ENCODE assay signal across 8 mouse cellular contexts in the genomic region with DNA sequence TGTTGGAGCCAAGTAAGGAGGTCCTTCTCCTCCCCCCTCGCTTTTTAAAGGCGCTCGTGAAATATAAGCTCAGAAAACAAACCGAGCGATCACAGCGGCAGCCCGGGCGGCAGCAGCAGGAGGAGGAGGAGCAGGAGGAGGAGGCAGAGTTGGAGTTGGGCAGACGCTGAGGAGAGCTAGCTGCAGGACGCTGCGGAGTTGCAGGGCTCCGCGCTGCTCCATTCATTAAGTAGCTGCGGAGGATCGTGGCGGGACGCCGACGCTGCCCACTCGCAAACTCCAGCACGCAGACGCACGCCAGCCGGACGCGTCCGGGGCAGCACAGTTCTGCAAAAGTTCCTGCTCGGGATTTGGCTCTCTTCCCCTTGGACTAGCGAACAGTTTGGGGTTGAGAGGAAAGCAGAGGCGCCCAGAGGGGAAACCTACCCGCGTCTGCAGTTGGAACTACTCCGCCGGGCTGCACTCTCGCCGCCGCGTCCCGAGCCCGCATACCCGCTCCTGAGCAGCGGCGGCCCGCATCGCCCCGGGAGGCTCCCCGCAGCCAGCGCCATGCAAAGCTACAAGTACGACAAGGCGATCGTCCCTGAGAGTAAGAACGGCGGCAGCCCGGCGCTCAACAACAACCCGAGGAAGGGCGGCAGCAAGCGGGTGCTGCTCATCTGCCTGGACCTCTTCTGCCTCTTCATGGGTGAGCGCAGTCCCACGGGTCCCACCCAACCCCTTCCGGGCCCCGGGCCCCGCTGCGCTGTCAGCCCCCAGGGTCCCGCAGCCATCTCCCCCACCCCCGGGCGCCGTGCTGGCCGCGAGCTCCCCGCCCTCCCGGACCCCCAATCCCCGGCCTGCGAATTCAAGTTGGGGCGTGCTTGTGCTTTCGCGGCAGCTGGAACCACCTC. TPM values are rescaled to one million over a fixed set of nuclear protein-coding genes. Genes with fewer than 3 reads are reported as not detected.
DNase-seq lines count a peak whose midpoint lies in the region; ATAC-seq and TF ChIP-seq lines count a peak whose summit lies in the region.

A gene (plus strand): TSS at position 72 of the 893 bp plus-strand sequence.

- H3K36me3 ChIP-seq in embryonic facial prominence, embryonic 10.5 days (replicated peaks), result peaks cover 23% of the 10 kb centered on the region
- peaks cover 22% of the 10 kb centered on the region for H3K36me3 ChIP-seq in limb, embryonic 10.5 days
- H3K36me3 ChIP-seq in midbrain, embryonic 11.5 days (ENCODE audit: control insufficient read depth, insufficient read depth, low read length), result peaks cover 5% of the 10 kb centered on the region; the same call in 1 of the 2 replicates
- H3K36me3 ChIP-seq in spleen, adult 2 months (ENCODE audit: control insufficient read depth, insufficient read depth, low read length), result no peaks in the 10 kb centered on the region

- peak within 1 kb of the TSS; percentile 93 for H3K9ac ChIP-seq in midbrain, embryonic 11.5 days (ENCODE audit: low read length)

- peak within 1 kb of the TSS; percentile 97 for H3K27ac ChIP-seq in embryonic facial prominence, embryonic 10.5 days (replicated peaks)
- H3K27ac ChIP-seq in limb, embryonic 10.5 days, result peak within 1 kb of the TSS; percentile 98
- peak within 1 kb of the TSS; percentile 90 for H3K27ac ChIP-seq in midbrain, embryonic 11.5 days (ENCODE audit: low read depth, low read length)
- peak within 1 kb of the TSS; percentile 77 for H3K27ac ChIP-seq in spleen, adult 2 months (ENCODE audit: insufficient read depth, low read length)

- ATAC-seq in granulocyte monocyte progenitor cell, adult 5-6 weeks (replicated peaks; ENCODE audit: poor library complexity, severe bottlenecking), result peak; percentile 46
- ATAC-seq in midbrain, embryonic 11.5 days (ENCODE audit: low FRiP score), result peak; percentile 88

- WGBS in embryonic facial prominence, embryonic 10.5 days, result under 1% methylated on average over 77 of the region's 77 CpGs
- under 1% methylated on average over 77 of the region's 77 CpGs for WGBS in limb, embryonic 10.5 days
- under 1% methylated on average over 77 of the region's 77 CpGs for WGBS in midbrain, embryonic 11.5 days
- 1% methylated on average over 77 of the region's 77 CpGs for WGBS in spleen, adult 2 months

- H3K4me3 ChIP-seq in embryonic facial prominence, embryonic 10.5 days, result peak within 1 kb of the TSS; percentile 95
- H3K4me3 ChIP-seq in limb, embryonic 10.5 days, result peak within 1 kb of the TSS; percentile 99
- peak within 1 kb of the TSS; percentile 94 for H3K4me3 ChIP-seq in midbrain, embryonic 11.5 days (ENCODE audit: low read depth, low read length)
- peak within 1 kb of the TSS; percentile 75 for H3K4me3 ChIP-seq in spleen, adult 2 months (ENCODE audit: extremely low read depth, insufficient read depth, insufficient read length)

- TF ChIP-seq POLR2A in spleen, adult 2 months (IDR thresholded peaks at IDR 0.05; ENCODE audit: low read depth, low read length), result peak; percentile 35; the same call in 1 of the 2 replicates

- H3K4me1 ChIP-seq in embryonic facial prominence, embryonic 10.5 days, result peaks cover 43% of the 10 kb centered on the region
- H3K4me1 ChIP-seq in limb, embryonic 10.5 days, result peaks cover 63% of the 10 kb centered on the region
- H3K4me1 ChIP-seq in midbrain, embryonic 11.5 days (ENCODE audit: control insufficient read depth, insufficient read depth, low read length), result peaks cover 11% of the 10 kb centered on the region
- H3K4me1 ChIP-seq in spleen, adult 2 months (ENCODE audit: control insufficient read depth, insufficient read depth, insufficient read length), result peaks cover 2% of the 10 kb centered on the region; the same call in 1 of the 2 replicates

- H3K27me3 ChIP-seq in embryonic facial prominence, embryonic 10.5 days (replicated peaks; ENCODE audit: low read depth, poor library complexity, severe bottlenecking), result peaks cover 6% of the 10 kb centered on the region; the same call in 1 of the 2 replicates
- H3K27me3 ChIP-seq in limb, embryonic 10.5 days (ENCODE audit: low read depth, poor library complexity, severe bottlenecking), result peaks cover 6% of the 10 kb centered on the region; the same call in 1 of the 2 replicates
- H3K27me3 ChIP-seq in midbrain, embryonic 11.5 days (ENCODE audit: control insufficient read depth, insufficient read depth, low read length), result no peaks in the 10 kb centered on the region
- no peaks in the 10 kb centered on the region for H3K27me3 ChIP-seq in spleen, adult 2 months (ENCODE audit: control insufficient read depth, insufficient read depth, low read length)

- peak within 1 kb of the TSS; percentile 51 for H3K4me2 ChIP-seq in midbrain, embryonic 11.5 days

- TF ChIP-seq CTCF in spleen, adult 2 months (IDR thresholded peaks at IDR 0.05; ENCODE audit: extremely low read depth, insufficient read depth, insufficient read length, insufficient replicate concordance), result no peak

- no peaks in the 10 kb centered on the region for H3K9me3 ChIP-seq in embryonic facial prominence, embryonic 10.5 days
- H3K9me3 ChIP-seq in limb, embryonic 10.5 days (replicated peaks), result no peaks in the 10 kb centered on the region
- H3K9me3 ChIP-seq in midbrain, embryonic 11.5 days (ENCODE audit: control insufficient read depth, low read length), result no peaks in the 10 kb centered on the region

- peak; percentile 89 for DNase-seq in adrenal gland, postnatal 25 days
- DNase-seq in embryonic facial prominence, embryonic 10.5 days (ENCODE audit: low spot score), result peak; percentile 92
- DNase-seq in kidney, adult 11 months, result peak; percentile 91
- DNase-seq in limb, embryonic 10.5 days (ENCODE audit: low spot score), result peak; percentile 88
- DNase-seq in midbrain, embryonic 11.5 days (ENCODE audit: low spot score, missing footprints), result peak; percentile 98
- peak; percentile 14 to 50 for DNase-seq in spleen, adult 2 months (ENCODE audit: low read depth in 1 of 2, low spot score in 2 of 2)
- no peak for DNase-seq in MN1 (ENCODE audit: low spot score)

RNA-seq across cellular contexts. Expression of the gene that starts here (rescaled TPM):
- total RNA-seq in adrenal gland, postnatal 25 days (2021), result 340 and 406 TPM in 2 replicates
- 67.6 and 77.1 TPM in 2 replicates for polyA plus RNA-seq in embryonic facial prominence, embryonic 10.5 days (2016; fragmentation: Nextera tagmentation; extraction: Ambion mirVana)
- total RNA-seq in granulocyte monocyte progenitor cell, adult 5-6 weeks (2014; fragmentation: Nextera tagmentation), result not detected in 2 replicates
- total RNA-seq in granulocyte monocyte progenitor cell, adult 5-6 weeks (2017), result not detected in 2 replicates
- polyA plus RNA-seq in limb, embryonic 10.5 days (2016; fragmentation: Nextera tagmentation; extraction: Ambion mirVana), result 58.9 and 75.2 TPM in 2 replicates
- 46.3 and 47.0 TPM in 2 replicates for polyA plus RNA-seq in midbrain, embryonic 11.5 days (2014; fragmentation: Nextera tagmentation; extraction: Ambion mirVana)
- 24.8 and 29.0 TPM in 2 replicates for polyA plus RNA-seq in spleen, adult 2 months (2012; rRNA removed)

Comparison
In these comparisons a context has a peak if more than half of its experiments do, and no peak if none do; other contexts are left out.
1. RNA of the gene that starts here (total RNA-seq): 340 to 406 TPM in adrenal gland, postnatal 25 days; not detected in granulocyte monocyte progenitor cell, adult 5-6 weeks; every median in the first group is over 100 times any median in the second.
2. Peak in ATAC-seq in granulocyte monocyte progenitor cell, adult 5-6 weeks; RNA of the gene not detected or under 1 TPM.
3. Peak in every context shown above with its lines, with median percentiles within 50 percentile points of each other: H3K27ac ChIP-seq and H3K4me3 ChIP-seq.